Mouse (Mus musculus) lung, adult 2 months (tissue): ENCODE results near the gene Nuak2.

Experiments
- CTCF ChIP-seq: fragments of 200-500 bp; IDR thresholded peaks from 2 replicates; pipeline ENCODE4 v1.5.1; 2011; ENCODE audit warnings: mild to moderate bottlenecking, low read length, control low read depth; ENCODE audit not compliant: insufficient read depth
- POLR2A ChIP-seq: fragments of 200-500 bp; IDR thresholded peaks from 2 replicates; pipeline ENCODE4 v1.6.1; 2011; ENCODE audit warnings: low read depth, mild to moderate bottlenecking, control low read depth, low read length, borderline replicate concordance; ENCODE audit errors: extremely low read depth

DNA sequence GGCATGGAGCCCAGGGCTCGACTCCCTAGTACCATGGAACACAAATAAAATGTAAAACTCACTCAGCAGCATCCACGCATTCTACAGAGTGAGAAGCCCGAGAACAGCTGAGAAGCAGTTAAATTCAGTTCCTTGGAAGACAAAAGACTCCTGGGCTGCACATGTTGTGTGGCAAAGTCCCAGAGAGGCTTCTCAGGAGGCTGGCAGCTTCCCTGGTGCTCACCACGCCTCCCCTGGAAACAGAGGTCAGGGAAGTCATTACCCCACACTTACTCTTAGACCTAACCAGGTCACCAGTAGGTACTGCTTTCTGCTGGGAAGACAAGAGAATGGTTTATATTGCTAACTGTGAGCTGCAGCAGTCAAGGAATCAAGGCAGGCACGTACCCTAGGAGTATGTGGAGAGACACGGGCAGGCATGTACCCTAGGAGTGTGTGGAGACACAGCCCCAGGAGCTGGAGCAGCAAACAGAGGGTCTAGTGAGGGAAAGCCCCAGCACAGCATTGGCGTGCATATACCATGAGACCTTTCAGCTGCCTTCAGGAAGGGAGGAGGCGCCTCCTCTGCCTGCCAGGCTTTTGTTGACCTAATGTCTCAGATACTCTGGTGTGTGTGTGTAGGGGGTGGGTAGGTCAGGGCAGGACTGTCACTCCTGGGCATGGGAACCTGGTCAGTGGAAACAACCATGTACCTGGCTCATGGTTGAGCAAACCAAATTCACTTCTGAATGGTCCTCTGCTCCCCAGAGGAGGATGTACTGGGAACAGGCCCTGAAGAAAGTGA is 55.6 kb downstream of the Nuak2 start:
- TF ChIP-seq POLR2A = no peak
- TF ChIP-seq CTCF = no peak
